Mouse (Mus musculus): ENCODE results near the gene Pth1r.
A peak's percentile ranks its signal among the peaks of the same experiment; 100 is the strongest.

Gene Pth1r

GRCm38 (mm10) chr9:110750404-110751187, 3.7 kb upstream of the Pth1r start:
- DNase-seq (ENCODE audit: low spot score in 2 of 2) = no peak

- DNase-seq (ENCODE audit: low spot score in 2 of 2) = no peak
Observed at GRCm38 (mm10) chr9:110748451-110748850, 1.5 kb upstream of the Pth1r start.

GRCm38 (mm10) chr9:110746238-110746637, 707 bp downstream of the Pth1r start:
- DNase-seq (ENCODE audit: low spot score in 2 of 2) = no peak

GRCm38 (mm10) chr9:110745752-110746151, 1.2 kb downstream of the Pth1r start:
- DNase-seq (ENCODE audit: low spot score in 2 of 2) = no peak

GRCm38 (mm10) chr9:110743456-110744323, 3.3 kb downstream of the Pth1r start:
- DNase-seq (ENCODE audit: low spot score in 2 of 2) = no peak

GRCm38 (mm10) chr9:110742951-110743455, 3.9 kb downstream of the Pth1r start:
- DNase-seq (ENCODE audit: low spot score in 2 of 2) = no peak

GRCm38 (mm10) chr9:110742295-110742950, 4.5 kb downstream of the Pth1r start:
- no peak for DNase-seq (ENCODE audit: low spot score in 2 of 2)

- no peak for DNase-seq (ENCODE audit: low spot score in 2 of 2)
Observed at GRCm38 (mm10) chr9:110741711-110742294, 5.1 kb downstream of the Pth1r start, which contains the start of gene Myl3. TSS of gene Myl3 (plus strand) at chr9:110741861.

GRCm38 (mm10) chr9:110739961-110740360, 7.0 kb downstream of the Pth1r start:
- DNase-seq (ENCODE audit: low spot score in 2 of 2) = no peak

GRCm38 (mm10) chr9:110738054-110738453, 8.9 kb downstream of the Pth1r start:
- DNase-seq (ENCODE audit: low spot score in 2 of 2) = no peak

- no peak for DNase-seq (ENCODE audit: low spot score in 2 of 2)
Observed at GRCm38 (mm10) chr9:110736362-110736761, 10.6 kb downstream of the Pth1r start.

GRCm38 (mm10) chr9:110734154-110734553, 12.8 kb downstream of the Pth1r start:
- no peak for DNase-seq (ENCODE audit: low spot score in 2 of 2)

- no peak for DNase-seq (ENCODE audit: low spot score in 2 of 2)
Observed at GRCm38 (mm10) chr9:110733102-110733501, 13.8 kb downstream of the Pth1r start.

GRCm38 (mm10) chr9:110732623-110733022, 14.3 kb downstream of the Pth1r start:
- DNase-seq (ENCODE audit: low spot score in 2 of 2) = peak; percentile 40 to 46

GRCm38 (mm10) chr9:110731859-110732258, 15.1 kb downstream of the Pth1r start:
- DNase-seq (ENCODE audit: low spot score in 2 of 2) = no peak

GRCm38 (mm10) chr9:110729841-110730240, 17.1 kb downstream of the Pth1r start:
- DNase-seq (ENCODE audit: low spot score in 2 of 2) = peak in 1 of 2 experiments; percentile 47

GRCm38 (mm10) chr9:110726867-110727266, 20.1 kb downstream of the Pth1r start:
- no peak for DNase-seq (ENCODE audit: low spot score in 2 of 2)

- DNase-seq (ENCODE audit: low spot score in 2 of 2) = peak in 1 of 2 experiments; percentile 36
Observed at GRCm38 (mm10) chr9:110725721-110726135, 21.2 kb downstream of the Pth1r start.

GRCm38 (mm10) chr9:110722060-110722459, 24.9 kb downstream of the Pth1r start:
- no peak for DNase-seq (ENCODE audit: low spot score in 2 of 2)

- no peak for DNase-seq (ENCODE audit: low spot score in 2 of 2)
Observed at GRCm38 (mm10) chr9:110719977-110720376, 27.0 kb downstream of the Pth1r start.

GRCm38 (mm10) chr9:110718810-110719209, 28.1 kb downstream of the Pth1r start:
- DNase-seq (ENCODE audit: low spot score in 2 of 2) = no peak

Measured in frontal cortex, postnatal 36 days (tissue).